Mouse (Mus musculus): ENCODE measurements around the gene Barx2. TPM values are rescaled to one million over a fixed set of nuclear protein-coding genes. Genes with fewer than 3 reads are reported as not detected.

Barx2 gene
- polyA plus RNA-seq, 1 experiment from 2014 or later: not detected

DNA sequence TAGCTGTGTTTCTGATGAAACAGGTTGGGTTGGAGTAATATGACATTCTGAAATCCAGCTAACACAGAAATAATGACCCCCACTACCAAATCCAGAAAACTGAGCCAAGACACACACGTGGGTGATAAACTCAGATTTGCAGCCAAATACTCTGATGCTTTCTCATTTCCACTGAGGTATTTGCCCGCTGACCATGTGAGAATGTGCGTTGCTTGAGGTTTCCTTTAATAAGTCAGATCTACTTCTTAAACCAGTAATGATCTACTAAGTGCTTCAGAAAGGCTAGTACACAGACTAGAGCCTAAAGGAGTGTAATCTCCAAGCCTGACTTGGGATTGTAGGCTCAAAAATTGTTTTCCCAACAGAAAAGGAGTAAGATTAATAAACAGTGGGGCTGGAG is 39.0 kb downstream of the Barx2 start:
- DNase-seq (ENCODE audit: low spot score) (no peak), ATAC-seq (replicated peaks; ENCODE audit: low FRiP score) (no peak)
- Histone ChIP-seq H3K4me1 (replicated peaks; ENCODE audit: control insufficient read depth, insufficient read depth, low read length) (no peaks in the 10 kb centered on the region), H3K9me3 (ENCODE audit: control insufficient read depth, low read length) (no peaks in the 10 kb centered on the region), H3K36me3 (ENCODE audit: control insufficient read depth, insufficient read depth, low read length) (no peaks in the 10 kb centered on the region), H3K4me3 (ENCODE audit: low read depth, low read length) (no peak overlapping the region), H3K4me2 (ENCODE audit: low read depth, low read length, severe bottlenecking) (no peak overlapping the region), H3K27me3 (ENCODE audit: control insufficient read depth, insufficient read depth, low read length) (no peaks in the 10 kb centered on the region), H3K9ac (ENCODE audit: low read length) (no peak overlapping the region), H3K27ac (ENCODE audit: low read depth, low read length) (no peak overlapping the region)
- WGBS: 88% methylated on average over 3 of the region's 3 CpGs

DNA sequence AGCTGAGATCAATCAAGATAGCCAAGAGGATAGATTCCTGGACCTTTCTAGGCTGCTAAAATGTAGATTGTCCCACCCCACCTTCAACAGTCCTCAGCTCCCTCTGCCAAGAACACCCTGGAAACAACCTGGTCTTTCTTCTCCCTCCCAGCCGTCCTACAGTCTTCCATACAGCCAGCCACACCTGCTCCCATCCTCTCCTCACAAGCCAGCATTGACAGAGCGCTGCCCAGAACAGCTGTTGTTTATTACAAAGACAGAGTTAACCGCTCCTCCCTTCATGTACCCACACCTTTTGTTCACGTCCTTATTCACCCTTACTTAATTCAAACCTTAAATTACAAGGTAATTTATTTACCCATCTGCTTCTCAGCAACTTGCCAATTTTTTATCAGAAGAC is 41.9 kb downstream of the Barx2 start:
- no peak overlapping the region for H3K27ac ChIP-seq (ENCODE audit: low read depth, low read length)
- whole genome bisulfite sequencing: 56% methylated on average over 4 of the region's 4 CpGs

DNA sequence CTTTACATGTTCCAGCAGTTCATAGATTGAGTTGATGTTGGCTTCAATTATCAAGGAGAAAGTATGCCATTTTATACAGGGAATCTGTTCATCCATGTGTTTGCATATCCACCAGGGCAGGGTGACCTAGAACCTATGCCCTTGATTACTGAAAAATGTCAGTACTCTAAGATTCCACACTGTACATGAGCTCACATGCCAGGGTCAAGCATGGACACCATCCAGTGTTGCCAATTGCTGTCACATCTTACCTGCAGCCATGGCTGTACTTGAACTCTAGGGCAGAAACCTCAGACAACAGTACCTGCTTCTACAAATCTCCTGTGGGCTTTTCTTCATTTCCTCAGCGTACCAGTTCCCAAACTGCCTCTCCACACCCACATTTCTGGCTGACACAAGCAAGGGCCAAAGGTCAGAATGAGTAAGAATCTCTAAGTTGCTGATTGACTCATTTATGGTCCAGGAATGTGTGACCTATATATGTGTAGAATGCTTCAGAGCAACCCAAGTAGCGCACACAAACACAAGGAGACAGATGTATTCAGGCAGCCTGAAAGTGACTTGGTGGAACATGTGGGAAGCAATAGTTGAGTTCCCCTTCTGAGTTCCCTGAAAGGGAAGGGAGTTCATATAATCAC is 44.3 kb downstream of the Barx2 start:
- Histone ChIP-seq H3K9ac (ENCODE audit: low read length) (no peak overlapping the region), H3K4me3 (ENCODE audit: low read depth, low read length) (no peak overlapping the region), H3K9me3 (ENCODE audit: control insufficient read depth, low read length) (no peaks in the 10 kb centered on the region), H3K36me3 (ENCODE audit: control insufficient read depth, insufficient read depth, low read length) (no peaks in the 10 kb centered on the region), H3K4me1 (replicated peaks; ENCODE audit: control insufficient read depth, insufficient read depth, low read length) (no peaks in the 10 kb centered on the region), H3K4me2 (ENCODE audit: low read depth, low read length, severe bottlenecking) (no peak overlapping the region), H3K27me3 (ENCODE audit: control insufficient read depth, insufficient read depth, low read length) (no peaks in the 10 kb centered on the region), H3K27ac (ENCODE audit: low read depth, low read length) (no peak overlapping the region)
- ATAC-seq (replicated peaks; ENCODE audit: low FRiP score): no peak
- WGBS: 87% methylated on average over 2 of the region's 2 CpGs
- DNase-seq (ENCODE audit: low spot score): no peak

More for the DNA sequence above, 41.9 kb downstream of the Barx2 start:
- H3K4me3 ChIP-seq (ENCODE audit: low read depth, low read length): no peak overlapping the region
- H3K9ac ChIP-seq (ENCODE audit: low read length): no peak overlapping the region
- no peak for ATAC-seq (replicated peaks; ENCODE audit: low FRiP score)
- no peaks in the 10 kb centered on the region for H3K4me1 ChIP-seq (replicated peaks; ENCODE audit: control insufficient read depth, insufficient read depth, low read length)
- no peak for DNase-seq (ENCODE audit: low spot score)
- H3K4me2 ChIP-seq (ENCODE audit: low read depth, low read length, severe bottlenecking): no peak overlapping the region
- H3K9me3 ChIP-seq (ENCODE audit: control insufficient read depth, low read length): no peaks in the 10 kb centered on the region
- H3K27me3 ChIP-seq (ENCODE audit: control insufficient read depth, insufficient read depth, low read length): no peaks in the 10 kb centered on the region
- H3K36me3 ChIP-seq (ENCODE audit: control insufficient read depth, insufficient read depth, low read length): no peaks in the 10 kb centered on the region

DNA sequence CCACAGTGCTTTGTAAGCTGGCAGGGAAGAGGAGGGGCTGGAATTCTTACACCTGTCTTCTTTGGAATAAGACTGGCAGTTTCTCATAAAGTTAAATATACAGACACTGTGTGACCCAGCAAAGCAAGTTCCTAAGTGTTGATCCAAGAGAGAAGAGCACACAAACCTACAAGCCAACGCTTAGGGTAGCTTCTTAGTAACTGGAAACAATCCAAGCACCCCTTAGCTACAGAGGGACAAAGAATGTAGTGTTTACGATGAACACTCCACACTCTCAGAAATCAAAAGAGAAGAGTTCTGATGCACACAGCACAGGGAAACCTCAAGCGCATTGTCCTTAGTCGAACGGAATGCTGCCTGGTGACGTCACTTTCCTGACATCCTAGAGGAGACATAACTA is 49.4 kb downstream of the Barx2 start:
- no peaks in the 10 kb centered on the region for H3K4me1 ChIP-seq (replicated peaks; ENCODE audit: control insufficient read depth, insufficient read depth, low read length)
- WGBS: 83% methylated on average over 6 of the region's 6 CpGs
- H3K4me3 ChIP-seq (ENCODE audit: low read depth, low read length): no peak overlapping the region
- no peak overlapping the region for H3K9ac ChIP-seq (ENCODE audit: low read length)
- no peaks in the 10 kb centered on the region for H3K9me3 ChIP-seq (ENCODE audit: control insufficient read depth, low read length)
- no peak overlapping the region for H3K4me2 ChIP-seq (ENCODE audit: low read depth, low read length, severe bottlenecking)
- no peak for DNase-seq (ENCODE audit: low spot score)
- H3K36me3 ChIP-seq (ENCODE audit: control insufficient read depth, insufficient read depth, low read length): no peaks in the 10 kb centered on the region
- no peak overlapping the region for H3K27ac ChIP-seq (ENCODE audit: low read depth, low read length)
- no peaks in the 10 kb centered on the region for H3K27me3 ChIP-seq (ENCODE audit: control insufficient read depth, insufficient read depth, low read length)
- no peak for ATAC-seq (replicated peaks; ENCODE audit: low FRiP score)

DNA sequence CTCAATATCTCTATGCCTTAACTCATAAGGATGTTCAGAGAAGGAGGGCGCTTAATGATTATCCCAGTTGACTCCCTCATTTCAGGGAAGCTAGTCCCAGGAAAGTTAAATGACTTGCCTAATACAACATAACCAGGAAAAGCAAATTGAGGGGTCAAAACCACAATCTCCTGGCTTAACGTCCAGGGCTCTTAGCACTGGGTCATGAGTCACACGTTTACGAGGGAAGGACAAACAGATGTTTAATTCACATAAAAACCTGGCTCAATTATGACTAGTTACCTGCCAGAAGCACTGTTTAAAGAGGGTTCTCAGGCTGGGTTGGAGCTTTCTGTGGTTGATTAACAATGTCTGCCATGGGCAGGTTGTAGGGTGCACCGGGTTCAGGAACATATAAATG is 53.8 kb downstream of the Barx2 start:
- Histone ChIP-seq H3K4me2 (ENCODE audit: low read depth, low read length, severe bottlenecking) (no peak overlapping the region), H3K27ac (ENCODE audit: low read depth, low read length) (no peak overlapping the region), H3K9me3 (ENCODE audit: control insufficient read depth, low read length) (no peaks in the 10 kb centered on the region), H3K4me1 (replicated peaks; ENCODE audit: control insufficient read depth, insufficient read depth, low read length) (no peaks in the 10 kb centered on the region), H3K36me3 (ENCODE audit: control insufficient read depth, insufficient read depth, low read length) (no peaks in the 10 kb centered on the region), H3K4me3 (ENCODE audit: low read depth, low read length) (no peak overlapping the region), H3K27me3 (ENCODE audit: control insufficient read depth, insufficient read depth, low read length) (no peaks in the 10 kb centered on the region), H3K9ac (ENCODE audit: low read length) (no peak overlapping the region)
- DNase-seq (ENCODE audit: low spot score) (no peak), ATAC-seq (replicated peaks; ENCODE audit: low FRiP score) (no peak)
- 90% methylated on average over 5 of the region's 5 CpGs for WGBS

DNA sequence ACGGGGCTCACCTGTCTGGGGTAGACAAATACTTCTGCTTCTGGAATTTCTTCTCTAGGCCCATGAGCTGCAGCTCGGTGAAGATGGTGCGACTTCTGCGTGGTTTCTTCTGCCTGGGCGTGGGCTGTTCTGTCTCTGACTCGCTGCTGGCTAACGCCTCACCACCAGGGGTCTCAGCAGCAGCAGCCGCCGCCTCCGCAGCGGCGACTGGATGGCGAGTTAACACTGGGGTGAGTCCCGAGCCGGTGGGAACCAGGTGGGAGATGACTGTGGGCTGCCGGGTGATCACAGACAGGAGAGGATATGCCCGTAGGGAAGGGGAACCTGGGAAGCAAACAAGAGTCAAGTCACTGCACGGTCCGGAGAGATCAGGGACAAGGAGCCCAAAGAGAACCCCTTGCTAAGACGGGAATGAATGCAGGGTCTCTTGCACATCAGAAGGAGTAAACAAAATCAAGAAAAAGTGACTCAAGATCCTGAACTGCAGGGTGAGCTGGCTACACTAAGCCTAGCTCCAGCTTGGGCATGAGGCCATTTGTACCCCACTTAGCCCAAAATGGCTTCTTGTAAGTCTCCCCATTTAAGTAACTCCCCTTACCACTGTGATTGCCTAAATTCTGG is 54.4 kb downstream of the Barx2 start:
- Histone ChIP-seq H3K27me3 (ENCODE audit: control insufficient read depth, insufficient read depth, low read length) (no peaks in the 10 kb centered on the region), H3K9me3 (ENCODE audit: control insufficient read depth, low read length) (no peaks in the 10 kb centered on the region), H3K27ac (ENCODE audit: low read depth, low read length) (no peak overlapping the region), H3K4me2 (ENCODE audit: low read depth, low read length, severe bottlenecking) (peak overlapping the region; percentile 40; the same call in 1 of the 2 replicates), H3K9ac (ENCODE audit: low read length) (no peak overlapping the region), H3K36me3 (ENCODE audit: control insufficient read depth, insufficient read depth, low read length) (no peaks in the 10 kb centered on the region), H3K4me3 (ENCODE audit: low read depth, low read length) (no peak overlapping the region), H3K4me1 (replicated peaks; ENCODE audit: control insufficient read depth, insufficient read depth, low read length) (no peaks in the 10 kb centered on the region)
- ATAC-seq (replicated peaks; ENCODE audit: low FRiP score) (peak; percentile 74), DNase-seq (ENCODE audit: low spot score) (peak; percentile 78)
- WGBS: 7% methylated on average over 20 of the region's 20 CpGs

DNA sequence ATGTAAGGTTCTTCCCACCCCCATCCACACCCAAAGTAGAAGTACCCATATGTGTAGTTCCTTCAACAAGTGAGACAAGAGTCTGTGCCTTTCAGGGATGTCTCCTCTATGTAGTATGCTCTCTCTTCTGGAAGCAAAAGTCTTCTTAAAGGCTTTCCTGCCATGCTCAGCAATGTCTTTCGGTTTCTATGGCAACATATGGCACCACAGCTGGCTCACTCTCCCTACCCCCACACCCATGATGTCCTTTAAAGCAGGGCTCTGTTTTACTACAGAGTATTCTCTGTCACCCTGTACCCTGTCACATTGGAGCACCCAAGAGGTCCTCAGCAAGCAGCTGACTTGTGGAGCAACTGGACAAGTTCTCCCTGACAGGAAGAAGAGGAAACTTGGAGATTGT is 55.8 kb downstream of the Barx2 start:
- Histone ChIP-seq H3K4me3 (ENCODE audit: low read depth, low read length) (no peak overlapping the region), H3K36me3 (ENCODE audit: control insufficient read depth, insufficient read depth, low read length) (no peaks in the 10 kb centered on the region), H3K27me3 (ENCODE audit: control insufficient read depth, insufficient read depth, low read length) (no peaks in the 10 kb centered on the region), H3K4me1 (replicated peaks; ENCODE audit: control insufficient read depth, insufficient read depth, low read length) (no peaks in the 10 kb centered on the region), H3K9ac (ENCODE audit: low read length) (no peak overlapping the region), H3K4me2 (ENCODE audit: low read depth, low read length, severe bottlenecking) (no peak overlapping the region), H3K27ac (ENCODE audit: low read depth, low read length) (no peak overlapping the region), H3K9me3 (ENCODE audit: control insufficient read depth, low read length) (no peaks in the 10 kb centered on the region)
- WGBS: 96% methylated on average over 1 of the region's 1 CpGs
- DNase-seq (ENCODE audit: low spot score) (no peak), ATAC-seq (replicated peaks; ENCODE audit: low FRiP score) (no peak)

DNA sequence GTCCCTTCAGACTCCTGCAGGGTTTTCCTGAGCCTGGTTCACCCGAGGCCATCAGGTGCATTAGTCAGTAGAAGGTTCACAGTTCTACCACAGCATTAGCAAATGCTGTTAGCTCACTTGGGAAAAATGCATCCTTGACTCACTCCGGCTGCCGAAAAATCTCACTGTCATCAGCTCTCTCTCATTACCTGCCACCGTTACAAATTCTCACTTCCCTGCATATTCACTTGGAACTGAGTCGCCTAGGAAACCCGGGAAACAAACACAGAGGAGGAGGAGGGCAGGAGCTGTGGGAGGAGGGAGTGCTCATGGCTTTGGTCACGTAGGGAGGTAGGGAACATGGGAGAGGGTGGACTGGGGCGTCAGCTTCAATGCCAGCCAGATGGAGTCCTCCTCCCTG is 56.8 kb downstream of the Barx2 start:
- Histone ChIP-seq H3K4me2 (ENCODE audit: low read depth, low read length, severe bottlenecking) (no peak overlapping the region), H3K36me3 (ENCODE audit: control insufficient read depth, insufficient read depth, low read length) (no peaks in the 10 kb centered on the region), H3K27me3 (ENCODE audit: control insufficient read depth, insufficient read depth, low read length) (no peaks in the 10 kb centered on the region), H3K4me1 (replicated peaks; ENCODE audit: control insufficient read depth, insufficient read depth, low read length) (no peaks in the 10 kb centered on the region), H3K9me3 (ENCODE audit: control insufficient read depth, low read length) (no peaks in the 10 kb centered on the region), H3K4me3 (ENCODE audit: low read depth, low read length) (no peak overlapping the region), H3K27ac (ENCODE audit: low read depth, low read length) (no peak overlapping the region), H3K9ac (ENCODE audit: low read length) (no peak overlapping the region)
- DNase-seq (ENCODE audit: low spot score) (no peak), ATAC-seq (replicated peaks; ENCODE audit: low FRiP score) (no peak)
- WGBS: 51% methylated on average over 8 of the region's 8 CpGs

DNA sequence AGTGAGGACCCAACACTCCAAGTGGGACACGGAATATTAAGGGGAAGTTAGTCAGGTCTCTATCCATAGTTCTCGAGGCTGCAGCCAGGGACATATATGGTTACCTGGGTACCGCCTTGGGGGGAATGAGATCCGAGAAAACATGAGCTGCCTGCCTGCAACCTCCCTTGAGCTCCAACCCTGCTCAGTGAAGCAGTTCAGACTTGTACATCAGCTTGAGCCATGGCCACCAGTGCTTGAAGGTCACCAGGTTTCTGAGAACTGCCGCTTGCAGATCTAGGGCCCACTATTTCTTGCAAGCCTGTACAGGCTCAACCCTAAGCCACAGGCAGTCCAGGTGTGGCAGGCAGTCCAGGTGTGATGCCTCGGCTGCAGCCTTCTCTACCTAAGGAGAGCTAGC is 57.6 kb downstream of the Barx2 start:
- 90% methylated on average over 6 of the region's 6 CpGs for WGBS
- Histone ChIP-seq H3K9me3 (ENCODE audit: control insufficient read depth, low read length) (no peaks in the 10 kb centered on the region), H3K4me3 (ENCODE audit: low read depth, low read length) (no peak overlapping the region), H3K36me3 (ENCODE audit: control insufficient read depth, insufficient read depth, low read length) (no peaks in the 10 kb centered on the region), H3K27me3 (ENCODE audit: control insufficient read depth, insufficient read depth, low read length) (no peaks in the 10 kb centered on the region), H3K27ac (ENCODE audit: low read depth, low read length) (no peak overlapping the region), H3K4me2 (ENCODE audit: low read depth, low read length, severe bottlenecking) (no peak overlapping the region), H3K4me1 (replicated peaks; ENCODE audit: control insufficient read depth, insufficient read depth, low read length) (no peaks in the 10 kb centered on the region), H3K9ac (ENCODE audit: low read length) (no peak overlapping the region)
- DNase-seq (ENCODE audit: low spot score) (no peak), ATAC-seq (replicated peaks; ENCODE audit: low FRiP score) (no peak)

Measured in forebrain, embryonic 11.5 days (tissue).